Mouse (Mus musculus) ES-Bruce4 (cell line): Measurements from ENCODE around the gene Itgav. TPM values are rescaled to one million over a fixed set of nuclear protein-coding genes. Genes with fewer than 3 reads are reported as not detected.

Experiments
- H3K27ac ChIP-seq: 2 replicates; pipeline ENCODE4 v1.5.1; 2012; ENCODE audit warnings: low read length, inconsistent platforms; ENCODE audit not compliant: insufficient read depth
- H3K27me3 ChIP-seq: 2 replicates; pipeline ENCODE4 v1.6.1; 2012; ENCODE audit warnings: mild to moderate bottlenecking, low read length, inconsistent platforms; ENCODE audit not compliant: control insufficient read depth, poor library complexity, insufficient read depth, severe bottlenecking
- H3K36me3 ChIP-seq: 2 replicates; pipeline ENCODE4 v1.6.1; 2012; ENCODE audit warnings: inconsistent platforms, mild to moderate bottlenecking, low read length, moderate library complexity; ENCODE audit not compliant: control insufficient read depth, poor library complexity, insufficient read depth, severe bottlenecking
- H3K4me1 ChIP-seq: one replicate; pipeline ENCODE4 v1.8.1; 2011; ENCODE audit warnings: low read length; ENCODE audit not compliant: control insufficient read depth, insufficient read depth
- H3K4me3 ChIP-seq: 2 replicates; pipeline ENCODE4 v1.5.1; 2011; ENCODE audit warnings: low read depth, mild to moderate bottlenecking, low read length
- H3K9ac ChIP-seq: 2 replicates; pipeline ENCODE4 v1.6.1; 2012; ENCODE audit warnings: low read depth, mild to moderate bottlenecking, inconsistent platforms; ENCODE audit not compliant: poor library complexity, severe bottlenecking
- H3K9me3 ChIP-seq: replicated peaks from 2 replicates; pipeline ENCODE4 v1.6.1; 2012; ENCODE audit warnings: mild to moderate bottlenecking, low read length, inconsistent platforms; ENCODE audit not compliant: control insufficient read depth, poor library complexity, insufficient read depth, severe bottlenecking
- CTCF ChIP-seq: IDR thresholded peaks from one replicate; pipeline ENCODE4 v1.8.1; 2011; ENCODE audit warnings: low read depth, low read length
- EP300 ChIP-seq: IDR thresholded peaks from 2 replicates; pipeline ENCODE4 v1.6.1; 2011; ENCODE audit warnings: low read depth, low read length; ENCODE audit not compliant: insufficient read depth
- POLR2A ChIP-seq: IDR thresholded peaks from one replicate; pipeline ENCODE4 v1.8.1; 2011; ENCODE audit warnings: low read length; ENCODE audit not compliant: insufficient read depth
- polyA plus RNA-seq: library from polyadenylated mRNA; stranded (reverse); fragments of >200 nt; gene quantifications from 2 replicates; pipeline ENCODE4 v1.2.4, GENCODE M21; 2011; ENCODE audit warnings: low read depth; ENCODE audit not compliant: missing spikeins, insufficient read depth, insufficient read length

Gene Itgav
- polyA plus RNA-seq, 1 experiment, result 55.6 TPM

DNA sequence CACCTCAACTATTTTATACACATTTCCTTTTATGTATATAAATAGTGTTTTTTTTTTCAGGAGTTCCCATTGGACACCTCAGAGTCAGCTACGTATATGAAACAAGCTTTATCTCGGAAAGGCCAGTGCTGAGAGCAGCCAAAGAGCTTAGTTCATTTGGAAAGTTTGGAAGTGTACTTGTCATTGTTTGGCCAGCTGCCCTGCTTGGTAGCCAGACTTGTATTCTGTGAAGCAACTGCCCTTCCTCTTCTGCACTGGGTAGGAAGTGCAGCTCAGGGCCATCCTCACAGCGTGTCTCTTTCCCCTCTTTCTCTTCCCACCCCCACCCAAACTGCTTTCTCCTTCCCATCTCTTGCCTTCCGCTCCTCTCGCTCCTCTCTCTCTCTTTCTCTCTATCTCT is 5.1 kb downstream of the Itgav start:
- Histone ChIP-seq H3K36me3 (no peaks in the 10 kb centered on the region), H3K9me3 (no peaks in the 10 kb centered on the region), H3K4me3 (no peak overlapping the region), H3K9ac (no peak overlapping the region), H3K27me3 (no peaks in the 10 kb centered on the region), H3K27ac (no peak overlapping the region), H3K4me1 (no peaks in the 10 kb centered on the region)
- TF ChIP-seq POLR2A, result no peak
- TF ChIP-seq EP300, result no peak
- TF ChIP-seq CTCF, result no peak

DNA sequence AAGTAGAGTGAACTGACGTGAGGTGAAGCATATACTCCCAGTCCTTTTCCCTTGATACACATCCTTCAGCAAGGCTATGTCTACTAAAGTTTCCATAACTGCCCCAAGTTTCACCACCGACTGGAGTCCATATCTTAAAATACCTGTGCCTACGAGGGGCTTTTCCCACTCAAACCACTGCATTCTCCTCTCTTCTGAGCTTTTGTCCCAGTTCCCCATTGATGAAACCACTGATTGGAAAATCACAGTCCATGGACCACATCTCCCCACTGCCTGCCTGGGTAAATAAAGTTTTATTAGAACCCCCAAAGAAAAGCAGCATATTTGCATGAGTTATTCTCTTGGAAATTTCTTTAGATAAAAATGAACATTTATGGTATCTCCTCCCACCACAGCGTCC is 8.7 kb downstream of the Itgav start:
- no peaks in the 10 kb centered on the region for H3K36me3 ChIP-seq
- H3K4me3 ChIP-seq, result no peak overlapping the region
- peaks cover 4% of the 10 kb centered on the region for H3K4me1 ChIP-seq
- TF ChIP-seq CTCF (no peak), POLR2A (no peak), EP300 (no peak)
- no peak overlapping the region for H3K9ac ChIP-seq
- H3K27ac ChIP-seq, result no peak overlapping the region
- H3K27me3 ChIP-seq, result no peaks in the 10 kb centered on the region
- no peaks in the 10 kb centered on the region for H3K9me3 ChIP-seq

DNA sequence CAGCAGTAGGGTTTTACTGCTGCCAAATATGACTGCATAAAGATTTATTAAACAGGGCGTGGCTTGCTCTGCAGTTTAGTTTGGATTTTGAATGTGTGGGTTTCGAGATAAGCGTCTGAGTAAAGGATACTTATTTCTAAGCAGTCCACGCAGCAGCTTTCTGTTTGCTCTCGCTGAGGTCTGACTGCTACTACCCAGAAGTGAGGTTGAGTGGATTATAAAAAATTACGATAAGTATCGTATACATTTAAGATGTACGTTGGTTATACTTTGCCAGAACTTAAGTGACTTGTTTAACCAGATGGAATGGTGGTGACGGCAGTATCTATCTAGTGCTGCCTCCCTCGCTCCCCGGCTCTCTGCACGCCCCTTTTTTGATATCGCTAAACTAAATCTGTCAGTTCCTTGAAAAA is 9.8 kb downstream of the Itgav start:
- H3K27me3 ChIP-seq, result no peaks in the 10 kb centered on the region
- H3K4me1 ChIP-seq, result peaks cover 5% of the 10 kb centered on the region
- TF ChIP-seq POLR2A (no peak), EP300 (no peak), CTCF (no peak)
- no peaks in the 10 kb centered on the region for H3K36me3 ChIP-seq
- no peak overlapping the region for H3K9ac ChIP-seq
- no peaks in the 10 kb centered on the region for H3K9me3 ChIP-seq
- no peak overlapping the region for H3K27ac ChIP-seq
- H3K4me3 ChIP-seq, result no peak overlapping the region

DNA sequence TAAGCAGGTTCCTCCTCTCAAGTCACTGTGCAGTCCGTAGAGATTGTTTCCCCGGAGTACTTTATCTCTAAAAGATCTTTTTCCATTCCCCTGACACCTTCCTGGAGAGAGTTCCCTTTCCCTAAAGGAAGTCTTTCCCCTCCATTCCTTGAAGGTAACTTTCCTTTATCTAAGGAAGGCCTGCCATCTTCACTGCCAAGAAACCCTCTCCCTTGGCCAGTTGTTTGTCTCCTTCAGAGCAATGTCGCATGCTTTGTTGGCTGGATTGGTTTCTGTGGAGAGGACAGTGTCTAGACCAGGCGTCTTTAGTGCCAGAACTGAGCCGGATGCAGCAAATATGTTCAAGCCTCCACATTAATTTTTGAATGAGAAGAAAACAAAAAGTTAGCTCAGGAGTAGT is 11.1 kb downstream of the Itgav start:
- Histone ChIP-seq H3K4me3 (no peak overlapping the region), H3K9me3 (no peaks in the 10 kb centered on the region), H3K36me3 (no peaks in the 10 kb centered on the region), H3K27me3 (no peaks in the 10 kb centered on the region), H3K9ac (no peak overlapping the region), H3K27ac (no peak overlapping the region), H3K4me1 (peaks cover 7% of the 10 kb centered on the region)
- no peak for TF ChIP-seq EP300

DNA sequence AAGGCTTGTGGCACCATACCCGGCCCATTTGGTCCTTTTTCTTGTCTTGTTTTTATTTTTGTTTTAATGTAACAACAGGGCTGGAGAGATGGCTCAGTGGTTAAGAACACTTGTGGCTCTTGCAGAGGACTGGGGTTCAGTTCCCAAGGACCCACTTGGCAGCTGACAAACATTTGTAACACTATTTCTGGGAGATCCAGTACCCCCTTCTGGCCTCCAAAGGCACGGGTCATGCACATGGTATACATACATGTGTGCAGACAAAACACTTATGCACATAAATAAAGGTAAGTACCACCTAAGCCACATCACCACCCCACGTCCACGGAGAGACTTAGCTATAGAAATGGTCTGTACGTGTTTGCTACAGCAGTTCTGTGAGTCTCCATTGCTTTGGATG is 12.6 kb downstream of the Itgav start:
- H3K36me3 ChIP-seq, result no peaks in the 10 kb centered on the region
- H3K9me3 ChIP-seq, result no peaks in the 10 kb centered on the region
- no peaks in the 10 kb centered on the region for H3K27me3 ChIP-seq
- TF ChIP-seq CTCF (no peak), EP300 (no peak), POLR2A (no peak)
- H3K9ac ChIP-seq, result no peak overlapping the region
- no peak overlapping the region for H3K4me3 ChIP-seq
- H3K4me1 ChIP-seq, result peaks cover 7% of the 10 kb centered on the region
- no peak overlapping the region for H3K27ac ChIP-seq

DNA sequence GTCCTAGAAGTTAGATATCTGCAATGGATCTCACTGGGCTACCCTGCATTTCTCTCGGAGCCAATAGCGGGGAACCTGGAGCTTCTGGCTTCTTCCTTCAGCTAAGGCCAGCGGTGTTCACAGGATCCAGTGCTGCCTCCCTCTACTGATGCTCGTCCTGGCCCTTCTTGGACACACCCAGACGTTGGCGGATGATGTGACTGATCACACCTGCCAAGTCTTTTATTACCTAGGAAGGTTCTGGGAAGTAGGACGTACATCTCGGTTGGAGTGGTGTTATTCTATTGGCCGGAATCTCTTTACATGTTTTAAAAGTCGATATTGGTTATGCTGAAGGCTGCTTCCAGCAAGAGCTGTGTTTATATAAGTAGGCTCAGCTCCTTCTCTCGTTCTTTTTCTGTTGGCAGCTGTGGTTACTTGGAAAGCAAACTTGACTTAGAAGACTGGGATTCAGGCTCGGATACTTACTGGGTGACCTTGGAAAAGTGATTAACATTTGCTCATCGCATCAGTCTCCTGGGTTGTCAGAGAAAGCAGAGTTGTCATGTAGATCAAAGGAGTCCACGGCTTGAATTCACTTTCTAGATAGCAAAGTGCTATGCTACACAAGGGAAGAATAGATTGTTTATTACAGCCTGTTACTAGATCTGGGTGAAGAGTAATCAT is 14.5 kb downstream of the Itgav start:
- Histone ChIP-seq H3K9me3 (no peaks in the 10 kb centered on the region), H3K36me3 (no peaks in the 10 kb centered on the region), H3K9ac (no peak overlapping the region), H3K27me3 (no peaks in the 10 kb centered on the region), H3K4me1 (peaks cover 7% of the 10 kb centered on the region), H3K27ac (no peak overlapping the region), H3K4me3 (no peak overlapping the region)
- no peak for TF ChIP-seq EP300
- no peak for TF ChIP-seq POLR2A
- TF ChIP-seq CTCF, result no peak
